Mouse (Mus musculus) heart, embryonic 16.5 days (tissue): ENCODE measurements at regions not wholly inside any gene's neighbourhood (a gene's known extent, or its start where the extent isn't known, plus 50 kb on each side); places are given as distances from the start of the nearest gene placed in this dataset.

Experiments
- ATAC-seq: fragments of 200-750 bp; cut with Nextera tagmentation; replicated peaks from 2 replicates; pipeline ENCODE4 v1.8.0; 2017; ENCODE audit warnings: moderate number of reproducible peaks; ENCODE audit not compliant: insufficient read depth, low FRiP score; ENCODE audit errors: extremely low read depth
- H3K27ac ChIP-seq: fragments of 300-500 bp; sonication (generic); 2 replicates; pipeline ENCODE4 v1.5.1; 2014; ENCODE audit warnings: mild to moderate bottlenecking, low read length, control low read depth, moderate library complexity
- H3K27me3 ChIP-seq: fragments of 300-500 bp; sonication (generic); 2 replicates; pipeline ENCODE4 v1.6.1; 2014; ENCODE audit warnings: low read length, mixed read lengths; ENCODE audit not compliant: control insufficient read depth, insufficient read depth
- H3K36me3 ChIP-seq: fragments of 300-500 bp; sonication (generic); 2 replicates; pipeline ENCODE4 v1.6.1; 2014; ENCODE audit not compliant: control insufficient read depth, insufficient read depth
- H3K4me1 ChIP-seq: fragments of 300-500 bp; sonication (generic); 2 replicates; pipeline ENCODE4 v1.6.1; 2014; ENCODE audit warnings: low read length, mixed read lengths; ENCODE audit not compliant: control insufficient read depth, insufficient read depth
- H3K4me2 ChIP-seq: fragments of 300-500 bp; sonication (generic); 2 replicates; pipeline ENCODE4 v1.6.1; 2014; ENCODE audit warnings: low read depth, mild to moderate bottlenecking, control low read depth, low read length
- H3K4me3 ChIP-seq: fragments of 300-500 bp; sonication (generic); 2 replicates; pipeline ENCODE4 v1.5.1; 2014; ENCODE audit warnings: mild to moderate bottlenecking, control low read depth, low read length
- H3K9ac ChIP-seq: fragments of 300-500 bp; sonication (generic); 2 replicates; pipeline ENCODE4 v1.6.1; 2014; ENCODE audit warnings: low read length, control low read depth
- H3K9me3 ChIP-seq: fragments of 300-500 bp; sonication (generic); replicated peaks from 2 replicates; pipeline ENCODE4 v1.6.1; 2016; ENCODE audit warnings: low read length; ENCODE audit not compliant: control insufficient read depth
- whole genome bisulfite sequencing: fragments of 180-500 bp; shearing (Covaris S2); extraction: QIAGEN DNeasy Blood & Tissue Kit; methylation state at CpG from one replicate; pipeline ENCODE4 v1.1.7; 2014; 5-methylcytosine and 5-hydroxymethylcytosine counted together

GRCm38 (mm10) chr9:33814739-33815368 lies 670.8 kb upstream of the Kirrel3 start:
- ATAC-seq: no peak
- Histone ChIP-seq H3K4me2 (no peak overlapping the region), H3K27me3 (no peaks in the 10 kb centered on the region), H3K27ac (no peak overlapping the region), H3K9me3 (no peaks in the 10 kb centered on the region), H3K4me1 (no peaks in the 10 kb centered on the region), H3K4me3 (no peak overlapping the region), H3K36me3 (no peaks in the 10 kb centered on the region), H3K9ac (no peak overlapping the region)
- WGBS: 73% methylated on average over 5 of the region's 5 CpGs

GRCm38 (mm10) chr9:33822574-33823394 lies 662.9 kb upstream of the Kirrel3 start:
- Histone ChIP-seq H3K4me1 (no peaks in the 10 kb centered on the region), H3K9me3 (no peaks in the 10 kb centered on the region), H3K27me3 (no peaks in the 10 kb centered on the region), H3K36me3 (no peaks in the 10 kb centered on the region), H3K27ac (no peak overlapping the region), H3K9ac (no peak overlapping the region), H3K4me2 (no peak overlapping the region), H3K4me3 (no peak overlapping the region)
- ATAC-seq: no peak
- WGBS: 68% methylated on average over 9 of the region's 9 CpGs

GRCm38 (mm10) chr9:33826116-33826515 lies 659.6 kb upstream of the Kirrel3 start:
- WGBS: 72% methylated on average over 4 of the region's 4 CpGs
- no peaks in the 10 kb centered on the region for H3K4me1 ChIP-seq
- no peak overlapping the region for H3K9ac ChIP-seq
- H3K27ac ChIP-seq: no peak overlapping the region
- ATAC-seq: no peak
- H3K4me3 ChIP-seq: no peak overlapping the region
- no peak overlapping the region for H3K4me2 ChIP-seq
- no peaks in the 10 kb centered on the region for H3K36me3 ChIP-seq
- H3K9me3 ChIP-seq: no peaks in the 10 kb centered on the region
- no peaks in the 10 kb centered on the region for H3K27me3 ChIP-seq

- H3K4me2 ChIP-seq: no peak overlapping the region
- WGBS: 66% methylated on average over 2 of the region's 2 CpGs
- H3K27me3 ChIP-seq: no peaks in the 10 kb centered on the region
- no peak overlapping the region for H3K4me3 ChIP-seq
- no peak overlapping the region for H3K9ac ChIP-seq
- ATAC-seq: no peak
- H3K36me3 ChIP-seq: no peaks in the 10 kb centered on the region
- H3K27ac ChIP-seq: no peak overlapping the region
- no peaks in the 10 kb centered on the region for H3K4me1 ChIP-seq
- H3K9me3 ChIP-seq: no peaks in the 10 kb centered on the region
Observed at GRCm38 (mm10) chr9:33827409-33827808, 658.3 kb upstream of the Kirrel3 start.

GRCm38 (mm10) chr9:33837666-33838380 lies 647.9 kb upstream of the Kirrel3 start:
- Histone ChIP-seq H3K36me3 (no peaks in the 10 kb centered on the region), H3K4me1 (no peaks in the 10 kb centered on the region), H3K27ac (no peak overlapping the region), H3K4me2 (no peak overlapping the region), H3K4me3 (no peak overlapping the region), H3K9ac (no peak overlapping the region), H3K9me3 (no peaks in the 10 kb centered on the region), H3K27me3 (no peaks in the 10 kb centered on the region)
- no peak for ATAC-seq
- WGBS: 54% methylated on average over 1 of the region's 1 CpGs

- ATAC-seq: no peak
- H3K4me1 ChIP-seq: no peaks in the 10 kb centered on the region
Observed at GRCm38 (mm10) chr9:33849623-33850022, 636.1 kb upstream of the Kirrel3 start.

GRCm38 (mm10) chr9:33850024-33850423 lies 635.7 kb upstream of the Kirrel3 start:
- Histone ChIP-seq H3K4me3 (no peak overlapping the region), H3K36me3 (no peaks in the 10 kb centered on the region), H3K9ac (no peak overlapping the region), H3K4me1 (no peaks in the 10 kb centered on the region), H3K9me3 (no peaks in the 10 kb centered on the region), H3K4me2 (no peak overlapping the region), H3K27ac (no peak overlapping the region), H3K27me3 (no peaks in the 10 kb centered on the region)
- WGBS: 63% methylated on average over 7 of the region's 7 CpGs
- no peak for ATAC-seq

More at GRCm38 (mm10) chr9:33849623-33850022, 636.1 kb upstream of the Kirrel3 start:
- Histone ChIP-seq H3K9ac (no peak overlapping the region), H3K4me2 (no peak overlapping the region), H3K27ac (no peak overlapping the region), H3K4me3 (no peak overlapping the region), H3K27me3 (no peaks in the 10 kb centered on the region), H3K9me3 (no peaks in the 10 kb centered on the region), H3K36me3 (no peaks in the 10 kb centered on the region)
- WGBS: 82% methylated on average over 5 of the region's 5 CpGs

- Histone ChIP-seq H3K27ac (no peak overlapping the region), H3K4me2 (no peak overlapping the region), H3K9me3 (no peaks in the 10 kb centered on the region), H3K36me3 (no peaks in the 10 kb centered on the region), H3K4me3 (no peak overlapping the region), H3K4me1 (no peaks in the 10 kb centered on the region), H3K9ac (no peak overlapping the region), H3K27me3 (no peaks in the 10 kb centered on the region)
- ATAC-seq: no peak
Observed at GRCm38 (mm10) chr9:33850993-33851392, 634.7 kb upstream of the Kirrel3 start.

GRCm38 (mm10) chr9:33856169-33856568 lies 629.5 kb upstream of the Kirrel3 start:
- H3K9me3 ChIP-seq: no peaks in the 10 kb centered on the region
- 31% methylated on average over 2 of the region's 2 CpGs for WGBS
- no peak overlapping the region for H3K4me3 ChIP-seq
- no peaks in the 10 kb centered on the region for H3K4me1 ChIP-seq
- H3K9ac ChIP-seq: no peak overlapping the region
- H3K4me2 ChIP-seq: no peak overlapping the region
- H3K27ac ChIP-seq: no peak overlapping the region
- ATAC-seq: no peak
- no peaks in the 10 kb centered on the region for H3K27me3 ChIP-seq
- no peaks in the 10 kb centered on the region for H3K36me3 ChIP-seq
